Mouse (Mus musculus): Measurements from ENCODE around the gene Tha1. TPM values are rescaled to one million over a fixed set of nuclear protein-coding genes. Genes with fewer than 3 reads are reported as not detected.

Gene Tha1
- 1 to 10 TPM; 8.5 to 10.0 TPM for polyA plus RNA-seq (2017; shearing (Covaris generic))

DNA sequence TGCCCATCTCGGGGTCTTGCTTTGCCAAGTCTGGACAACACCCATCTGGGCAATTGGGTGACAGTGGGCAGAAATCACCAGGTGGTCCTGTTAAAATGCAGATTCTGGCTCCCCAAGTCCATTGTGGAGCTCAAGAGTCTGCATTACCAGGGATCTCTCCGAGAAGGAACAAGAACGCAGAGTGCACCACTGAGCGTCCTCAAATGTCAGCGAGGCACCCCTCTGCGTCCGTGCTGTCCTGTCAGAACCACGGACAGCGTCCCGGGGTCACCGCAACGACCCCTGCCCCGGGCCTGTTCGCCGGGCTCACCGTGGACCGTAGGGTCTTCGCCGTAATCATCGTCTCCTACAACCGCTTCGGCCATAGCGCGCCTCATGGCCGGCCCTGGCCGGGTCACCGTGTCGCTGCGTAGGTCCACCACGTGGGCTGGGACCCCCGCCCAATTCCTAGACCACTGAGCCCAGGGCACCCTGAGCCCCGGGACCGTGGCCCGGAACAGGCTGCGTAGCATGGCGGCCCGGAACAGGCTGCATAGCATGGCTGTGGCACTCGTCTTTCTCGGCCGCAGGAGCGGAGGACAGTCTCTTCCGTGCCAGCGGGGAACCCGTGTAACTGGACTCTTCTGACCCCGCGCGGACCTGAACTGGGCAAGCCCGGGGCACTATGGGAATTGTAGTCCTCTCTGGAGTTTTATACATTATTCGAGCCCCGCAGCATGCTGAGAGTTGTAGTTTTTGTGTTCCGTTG lies at the start of gene Tha1:
TSS of gene Tha1 (minus strand) at position 621 of the 748 bp plus-strand sequence.
- ATAC-seq = no peak

- ATAC-seq = no peak
Measured at GRCm38 (mm10) chr11:117919211-117919610, 45.9 kb upstream of the Tha1 start.

- ATAC-seq = no peak
Measured at GRCm38 (mm10) chr11:117918541-117918940, 45.3 kb upstream of the Tha1 start.

GRCm38 (mm10) chr11:117915837-117916236 lies 42.6 kb upstream of the Tha1 start:
- no peak for ATAC-seq

DNA sequence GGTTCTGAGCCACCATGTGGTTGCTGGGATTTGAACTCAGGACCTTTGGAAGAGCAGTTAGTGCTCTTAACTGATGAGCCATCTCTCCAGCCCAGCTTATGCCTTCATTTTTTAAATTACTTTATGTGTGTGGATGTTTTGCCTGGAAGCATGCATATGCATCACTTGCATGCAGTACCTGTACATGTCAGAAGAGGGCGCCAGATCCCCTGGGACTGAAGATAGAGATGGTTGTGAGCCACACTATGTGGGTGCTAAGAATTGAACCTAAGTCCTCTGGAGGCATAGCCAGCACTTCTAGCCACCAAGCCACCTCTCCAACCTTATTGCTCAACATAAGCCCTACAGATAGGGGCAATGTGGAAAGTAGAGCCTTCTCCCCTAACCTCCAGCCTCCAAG lies 42.1 kb upstream of the Tha1 start:
- no peak for ATAC-seq

- ATAC-seq = no peak
Measured at GRCm38 (mm10) chr11:117914531-117914930, 41.2 kb upstream of the Tha1 start.

DNA sequence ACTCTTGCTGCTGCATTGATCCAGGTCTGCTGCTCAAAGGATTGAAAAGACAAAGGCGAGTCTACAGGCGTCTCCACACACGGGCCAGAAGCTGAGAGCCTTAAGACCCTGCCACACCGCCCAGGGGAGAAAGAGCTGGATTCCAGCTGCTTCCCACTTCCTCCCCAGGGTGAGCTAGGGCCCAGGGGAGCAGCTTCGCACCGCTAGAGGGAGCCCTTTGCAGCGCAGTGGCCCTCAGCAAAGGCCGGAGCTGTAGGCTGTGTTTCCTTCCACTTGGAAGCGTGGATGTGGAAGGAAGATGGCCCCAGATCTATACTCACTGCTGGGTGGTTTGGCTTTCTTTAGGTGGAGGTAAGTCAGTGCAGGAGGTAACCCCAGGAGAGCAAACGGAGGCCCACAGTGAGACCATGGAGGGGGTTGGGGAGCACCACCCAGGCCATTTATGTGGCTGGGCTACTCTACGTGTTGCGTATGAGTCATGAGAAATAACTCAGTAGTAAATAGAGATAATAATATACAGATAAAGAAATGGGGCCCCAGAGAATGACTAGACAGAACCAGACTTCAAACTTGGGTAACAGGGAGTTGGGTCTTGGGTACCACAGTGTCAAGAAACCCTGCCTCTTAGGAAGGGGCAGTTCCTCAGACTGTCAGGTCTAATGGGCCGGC lies 39.5 kb upstream of the Tha1 start:
- ATAC-seq = peak; percentile 71

GRCm38 (mm10) chr11:117909337-117909736 lies 36.1 kb upstream of the Tha1 start:
- ATAC-seq = no peak

DNA sequence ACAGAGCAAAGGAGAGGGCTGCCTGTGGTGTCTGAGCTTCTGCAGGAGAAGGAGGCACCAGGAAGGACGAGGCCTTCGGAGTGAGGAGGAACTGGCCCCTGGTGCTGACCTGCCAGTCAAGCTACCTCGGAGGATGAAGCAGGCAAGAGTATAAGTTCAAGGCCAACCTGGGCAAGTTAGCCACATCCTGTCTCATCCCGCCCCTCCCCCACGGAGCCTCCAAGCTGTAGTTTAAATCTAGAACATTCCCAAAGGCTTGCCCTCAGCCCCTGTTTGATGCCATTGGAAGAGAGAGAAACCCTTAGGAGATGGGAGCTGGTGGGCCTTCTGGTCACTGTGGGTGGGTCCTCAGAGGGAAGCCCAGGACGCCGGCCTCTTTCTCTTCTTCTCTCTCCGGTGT lies 31.2 kb upstream of the Tha1 start:
- no peak for ATAC-seq

DNA sequence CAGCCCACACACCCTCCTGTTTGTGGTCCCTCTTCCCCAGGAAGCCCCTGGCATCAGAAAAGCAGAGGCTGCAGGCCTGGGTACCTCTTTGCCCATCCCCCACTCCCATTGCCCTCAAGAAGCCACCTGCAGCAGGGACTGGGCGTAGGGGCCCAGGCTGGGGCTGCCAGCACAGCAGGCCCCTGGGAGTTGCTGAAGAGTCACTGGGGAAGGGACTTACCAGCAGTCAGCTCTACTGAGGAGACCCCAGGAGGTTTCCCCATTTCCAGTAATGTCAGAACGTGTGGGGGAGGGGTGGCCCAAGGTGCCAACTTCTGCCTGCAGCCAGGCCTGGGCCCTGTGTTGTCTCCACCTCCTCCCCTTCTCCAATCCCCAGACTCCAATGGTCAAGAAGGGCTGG lies 29.0 kb upstream of the Tha1 start:
- no peak for ATAC-seq

GRCm38 (mm10) chr11:117896533-117896932 lies 23.3 kb upstream of the Tha1 start:
- no peak for ATAC-seq

GRCm38 (mm10) chr11:117894676-117895075 lies 21.4 kb upstream of the Tha1 start:
- no peak for ATAC-seq

- ATAC-seq = peak; percentile 87
Measured at GRCm38 (mm10) chr11:117892199-117892598, 18.9 kb upstream of the Tha1 start.

- ATAC-seq = peak; percentile 34
Measured at GRCm38 (mm10) chr11:117891581-117892175, 18.4 kb upstream of the Tha1 start.

DNA sequence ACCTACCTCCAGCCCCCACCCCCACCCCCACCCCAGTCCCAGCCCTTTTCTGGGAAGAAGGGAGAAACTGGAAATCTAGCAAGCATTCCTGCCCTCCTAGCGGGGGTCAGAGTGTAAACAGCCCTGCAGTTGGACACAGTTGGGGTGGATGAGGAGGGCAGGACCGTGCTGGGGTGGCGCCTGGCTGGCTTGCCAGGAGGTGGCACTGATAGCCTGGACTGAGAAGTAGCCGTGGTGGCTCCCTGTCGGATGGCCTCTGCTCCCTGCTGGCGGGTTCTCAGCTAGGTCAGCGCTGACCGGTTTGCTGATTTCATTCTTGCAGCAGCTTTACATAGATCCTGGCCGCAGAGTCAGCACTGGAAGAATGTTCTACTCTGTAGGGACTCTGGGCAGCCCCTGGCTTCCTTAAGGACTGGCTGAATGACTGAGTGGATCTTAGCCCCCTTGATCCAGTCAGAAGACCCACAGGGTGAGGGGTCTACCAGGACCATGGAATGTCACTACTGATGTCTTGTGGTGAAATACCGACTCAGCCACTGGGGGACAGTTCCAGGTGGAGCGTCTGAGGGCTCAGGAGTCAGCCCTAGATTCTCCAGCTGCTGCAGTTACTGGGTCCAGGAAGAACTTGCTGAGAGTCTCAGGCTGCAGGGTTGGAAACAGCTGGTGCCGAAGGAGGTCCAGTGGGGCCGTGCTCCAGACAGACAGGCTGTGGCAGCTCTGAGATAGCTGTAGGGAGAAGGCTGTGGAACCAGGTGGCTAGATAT lies 17.4 kb upstream of the Tha1 start:
- ATAC-seq = no peak

DNA sequence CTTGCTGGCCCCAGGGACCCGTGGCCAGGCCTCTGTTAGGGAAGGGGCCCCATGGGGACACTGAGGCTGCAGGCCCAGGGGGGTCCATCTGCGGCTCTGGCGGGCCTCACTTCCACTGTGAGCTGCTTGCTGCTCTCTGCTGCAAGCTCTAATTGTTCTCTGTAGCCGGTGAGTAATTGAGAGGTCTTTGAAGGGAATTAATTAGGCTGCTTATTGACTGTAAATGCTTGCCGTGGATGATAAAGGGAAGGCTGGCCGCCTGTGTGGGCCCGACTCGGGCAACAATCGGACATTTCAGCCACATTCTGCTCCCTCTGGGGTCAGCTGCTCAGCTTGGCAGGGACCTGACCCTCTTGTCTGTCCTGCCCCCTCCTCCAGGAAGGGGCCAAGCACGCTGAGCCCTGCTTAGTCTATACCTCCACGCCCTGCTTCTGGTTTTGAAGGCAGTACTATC lies 16.6 kb upstream of the Tha1 start:
- no peak for ATAC-seq

DNA sequence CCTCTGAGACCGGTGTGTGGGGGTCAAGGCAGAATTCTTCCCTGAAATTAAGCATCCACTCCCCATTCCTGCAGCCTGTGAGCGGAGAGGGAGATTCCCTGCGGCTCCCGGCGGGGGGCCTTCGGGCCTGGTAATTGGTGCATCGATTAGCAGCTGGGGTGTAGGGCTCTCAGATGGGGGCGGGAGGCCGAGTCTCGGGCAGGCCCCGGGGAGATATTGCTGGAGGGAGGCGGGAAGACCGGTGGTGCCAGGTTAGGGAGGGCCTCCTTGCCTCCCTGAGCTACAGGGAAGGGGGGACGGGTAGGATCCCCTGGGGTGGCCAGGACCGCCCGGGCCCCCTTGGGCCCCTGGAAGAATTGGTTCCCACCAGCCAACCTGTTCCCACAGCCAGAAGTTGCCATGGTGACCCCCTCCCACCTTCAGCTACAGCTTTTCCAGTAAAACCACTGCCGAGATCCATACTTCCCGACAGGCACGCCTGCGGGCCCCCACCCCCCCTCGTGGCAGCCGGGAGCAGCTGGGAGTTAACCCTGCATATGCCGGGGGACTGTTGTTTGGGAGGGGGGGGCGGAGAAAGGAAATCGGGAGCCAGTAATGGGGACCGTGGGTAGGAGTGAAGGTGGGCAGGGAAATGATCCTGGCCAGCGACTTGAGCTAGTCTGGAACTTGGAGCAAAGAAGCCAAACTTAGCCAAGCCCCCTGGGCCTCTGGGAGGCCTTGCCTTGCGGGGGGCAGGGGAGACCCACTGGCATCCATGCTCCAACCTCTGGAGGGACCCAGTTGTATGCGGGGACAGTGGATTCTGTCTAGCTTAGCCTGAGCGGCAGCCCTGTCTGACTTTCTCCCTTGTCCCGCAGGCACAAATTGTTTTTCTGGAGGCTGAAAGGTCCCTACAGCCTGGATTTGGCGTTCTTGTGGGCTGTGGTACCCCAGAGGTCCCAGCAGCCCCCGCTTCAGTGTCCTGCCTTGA lies 15.9 kb upstream of the Tha1 start:
- ATAC-seq = no peak

DNA sequence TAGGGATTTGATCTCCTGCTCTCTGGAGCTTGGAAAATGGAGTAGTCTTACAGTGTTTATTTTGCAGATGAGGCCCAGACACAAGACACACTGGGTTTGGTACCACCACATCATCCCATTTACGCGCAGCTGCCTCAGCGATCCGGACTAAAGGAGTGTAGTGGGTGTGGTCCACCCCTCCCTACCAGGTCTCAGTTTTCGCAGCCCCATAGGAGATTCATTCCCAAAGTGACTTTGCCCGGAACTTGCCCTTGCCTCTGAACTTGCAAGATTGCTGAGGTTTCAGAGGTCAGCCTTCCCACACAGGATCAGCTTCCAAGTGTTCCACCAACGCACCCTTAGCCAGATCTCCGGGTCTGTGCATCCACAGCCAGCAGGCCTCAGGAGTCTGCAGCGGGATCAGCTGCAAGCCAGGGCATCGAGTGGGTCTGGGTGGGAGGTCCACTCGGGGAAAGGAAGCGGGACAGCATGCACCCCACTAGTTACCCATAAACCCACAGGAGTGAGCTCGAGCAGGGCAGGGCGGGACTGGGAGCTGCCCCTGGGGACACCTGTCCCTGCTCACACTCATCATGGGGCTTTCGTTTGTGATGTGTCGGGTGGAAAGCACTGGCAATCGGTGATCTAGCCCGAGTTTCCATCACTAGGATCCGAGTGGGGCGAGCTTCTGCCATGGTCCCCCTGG lies 15.0 kb upstream of the Tha1 start:
- no peak for ATAC-seq

DNA sequence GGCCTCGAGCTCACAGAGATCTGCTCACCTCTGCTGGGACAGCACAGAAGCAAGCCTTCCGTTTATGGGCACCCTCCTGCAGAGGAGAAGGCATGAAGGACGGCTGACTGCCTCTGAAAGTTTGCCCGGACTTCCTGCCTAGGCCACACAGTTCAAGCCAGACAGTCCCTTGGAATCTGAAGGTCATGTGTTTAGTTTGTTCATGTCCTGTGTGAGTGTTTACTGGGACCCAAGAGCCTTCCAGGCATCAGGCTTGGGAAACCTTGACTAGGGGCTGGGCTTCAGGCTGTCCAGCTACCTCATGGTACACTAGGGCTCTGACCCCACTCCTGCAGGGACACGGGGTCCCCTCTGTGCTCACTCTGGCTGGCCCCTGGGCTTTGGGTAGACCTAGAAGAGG lies 12.7 kb upstream of the Tha1 start:
- ATAC-seq = no peak

DNA sequence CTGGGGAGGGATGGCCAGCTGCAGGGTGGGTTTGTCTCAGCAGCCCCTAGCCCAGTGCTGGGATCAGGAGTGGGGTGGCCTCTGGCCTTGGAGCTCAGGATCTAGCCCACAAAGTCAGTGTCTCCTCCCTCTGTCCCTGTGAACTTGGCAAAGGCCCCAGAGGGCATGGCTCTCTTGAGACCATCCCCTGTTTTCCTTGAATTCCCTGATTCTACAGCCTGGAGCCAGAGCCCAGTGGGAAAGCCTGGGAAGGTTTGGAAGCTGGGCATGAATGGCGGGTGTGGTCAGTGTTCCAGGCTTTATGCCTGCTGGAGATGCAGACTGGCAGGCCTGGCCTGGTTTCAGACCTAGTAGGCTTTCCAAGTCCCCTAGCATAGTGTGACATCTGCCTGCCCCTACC lies 8.9 kb upstream of the Tha1 start:
- no peak for ATAC-seq

- ATAC-seq = peak; percentile 28
Measured at GRCm38 (mm10) chr11:117881787-117882186, 8.5 kb upstream of the Tha1 start.
